Mouse (Mus musculus): ENCODE data around the gene Stat2. TPM values are rescaled to one million over a fixed set of nuclear protein-coding genes. Genes with fewer than 3 reads are reported as not detected.
"Not testable (repeated sequence)": the region's sequence is repeated elsewhere in the genome, so short reads cannot be mapped to it uniquely, and the experiment has no call there.

Stat2 gene
- polyA plus RNA-seq, 2 experiments from 2014 or later: 45.6 to 66.1 TPM

- no peak for ATAC-seq
Measured at GRCm38 (mm10) chr10:128298702-128299171, 28.4 kb downstream of the Stat2 start, which contains the start of gene Il23a. TSS of gene Il23a (minus strand) at chr10:128298752.

GRCm38 (mm10) chr10:128302357-128302756, 32.0 kb downstream of the Stat2 start:
- no peak for ATAC-seq

- no peak for ATAC-seq
Measured at GRCm38 (mm10) chr10:128302785-128303125, 32.4 kb downstream of the Stat2 start.

GRCm38 (mm10) chr10:128303126-128304021, 33.0 kb downstream of the Stat2 start, which contains the start of gene Pan2:
TSS of gene Pan2 (plus strand) at chr10:128303335.
- ATAC-seq: peak; percentile 99

GRCm38 (mm10) chr10:128309654-128310053, 39.3 kb downstream of the Stat2 start:
- no peak for ATAC-seq

GRCm38 (mm10) chr10:128310177-128310576, 39.8 kb downstream of the Stat2 start:
- no peak for ATAC-seq

- ATAC-seq: no peak
Measured at GRCm38 (mm10) chr10:128310902-128311301, 40.5 kb downstream of the Stat2 start.

GRCm38 (mm10) chr10:128315578-128315977, 45.2 kb downstream of the Stat2 start:
- no peak for ATAC-seq

- no peak for ATAC-seq
Measured at GRCm38 (mm10) chr10:128321641-128322040, 51.3 kb downstream of the Stat2 start.

GRCm38 (mm10) chr10:128322141-128323108, 52.1 kb downstream of the Stat2 start, which contains the start of gene Cnpy2:
TSS of gene Cnpy2 (plus strand) at chr10:128322459.
- ATAC-seq: peak; percentile 68

GRCm38 (mm10) chr10:128323516-128323915, 53.2 kb downstream of the Stat2 start:
- peak; percentile 63 for ATAC-seq

GRCm38 (mm10) chr10:128326825-128327224, 56.5 kb downstream of the Stat2 start:
- ATAC-seq: no peak

- no peak for ATAC-seq
Measured at GRCm38 (mm10) chr10:128327610-128328009, 57.3 kb downstream of the Stat2 start.

- ATAC-seq: not testable (repeated sequence)
Measured at GRCm38 (mm10) chr10:128332358-128333249, 62.2 kb downstream of the Stat2 start.

- ATAC-seq: no peak
Measured at GRCm38 (mm10) chr10:128335582-128335981, 65.2 kb downstream of the Stat2 start.

- no peak for ATAC-seq
Measured at GRCm38 (mm10) chr10:128336195-128336594, 65.8 kb downstream of the Stat2 start.

- ATAC-seq: no peak
Measured at GRCm38 (mm10) chr10:128336597-128336996, 66.2 kb downstream of the Stat2 start.

GRCm38 (mm10) chr10:128337306-128338181, 67.2 kb downstream of the Stat2 start, which contains the start of gene Cs:
TSS of gene Cs (plus strand) at chr10:128337734.
- peak; percentile 94 for ATAC-seq

- no peak for ATAC-seq
Measured at GRCm38 (mm10) chr10:128338415-128338814, 68.1 kb downstream of the Stat2 start.

GRCm38 (mm10) chr10:128338948-128339347, 68.6 kb downstream of the Stat2 start:
- no peak for ATAC-seq

- no peak for ATAC-seq
Measured at GRCm38 (mm10) chr10:128340257-128340656, 69.9 kb downstream of the Stat2 start.
